Mouse (Mus musculus): ENCODE measurements at regions not wholly inside any gene's neighbourhood (a gene's known extent, or its start where the extent isn't known, plus 50 kb on each side); places are given as distances from the start of the nearest gene placed in this dataset.

DNA sequence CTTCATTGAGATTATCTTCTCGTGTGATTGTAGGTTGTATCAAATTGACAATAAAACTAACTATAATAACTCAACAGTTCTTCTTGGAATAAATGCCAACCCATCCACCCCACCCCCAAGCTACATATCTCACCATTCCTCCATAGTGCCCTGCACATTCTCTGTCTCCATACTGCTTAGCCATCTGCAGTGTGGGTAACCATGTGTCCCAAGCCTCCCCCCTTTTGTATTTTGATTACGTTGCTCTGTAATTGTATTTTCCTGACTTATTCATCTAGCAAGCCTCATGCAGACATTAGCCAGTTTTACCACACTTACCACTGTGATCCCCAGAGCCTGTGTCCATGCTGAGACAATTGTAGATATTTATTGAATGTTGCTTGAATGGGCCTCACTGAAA is 129.7 kb upstream of the Smarca2 start:
- Histone ChIP-seq H3K36me3 (ENCODE audit: insufficient read depth, low read length) (no peaks in the 10 kb centered on the region), H3K27me3 (ENCODE audit: insufficient read depth, low read length) (no peaks in the 10 kb centered on the region), H3K4me3 (ENCODE audit: low read length) (no peak overlapping the region), H3K27ac (ENCODE audit: low read length) (no peak overlapping the region), H3K4me1 (ENCODE audit: insufficient read depth, low read length) (no peaks in the 10 kb centered on the region), H3K9me3 (ENCODE audit: low read length) (no peaks in the 10 kb centered on the region), H3K4me2 (replicated peaks; ENCODE audit: low read depth, low read length) (no peak overlapping the region), H3K9ac (replicated peaks; ENCODE audit: low read length) (no peak overlapping the region)
- WGBS = 76% methylated on average over 2 of the region's 2 CpGs
- no peak for ATAC-seq (ENCODE audit: low FRiP score, low TSS enrichment)

DNA sequence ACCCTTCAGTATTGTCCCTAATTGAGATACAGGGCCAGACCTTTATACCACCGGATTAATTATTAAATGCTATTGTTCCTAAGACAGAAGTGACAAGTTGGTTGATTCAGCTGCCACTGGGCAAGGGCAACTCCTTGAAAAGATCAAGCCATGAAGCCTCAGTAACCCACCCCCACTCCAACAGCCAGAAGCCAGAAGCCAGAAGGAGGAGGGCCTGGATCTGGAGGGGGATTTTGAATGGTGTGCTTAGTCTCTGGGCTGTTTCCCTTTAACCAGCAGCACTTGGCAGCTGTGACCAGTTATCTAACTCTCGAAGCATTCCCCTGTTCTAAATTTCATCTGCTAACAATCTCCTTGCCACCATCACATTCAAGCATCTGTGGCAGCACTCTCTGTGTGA is 129.1 kb upstream of the Smarca2 start:
- WGBS = 73% methylated on average over 2 of the region's 2 CpGs
- Histone ChIP-seq H3K9ac (replicated peaks; ENCODE audit: low read length) (no peak overlapping the region), H3K4me3 (ENCODE audit: low read length) (no peak overlapping the region), H3K27me3 (ENCODE audit: insufficient read depth, low read length) (no peaks in the 10 kb centered on the region), H3K4me2 (replicated peaks; ENCODE audit: low read depth, low read length) (no peak overlapping the region), H3K4me1 (ENCODE audit: insufficient read depth, low read length) (no peaks in the 10 kb centered on the region), H3K27ac (ENCODE audit: low read length) (no peak overlapping the region), H3K9me3 (ENCODE audit: low read length) (no peaks in the 10 kb centered on the region), H3K36me3 (ENCODE audit: insufficient read depth, low read length) (no peaks in the 10 kb centered on the region)
- no peak for ATAC-seq (ENCODE audit: low FRiP score, low TSS enrichment)

DNA sequence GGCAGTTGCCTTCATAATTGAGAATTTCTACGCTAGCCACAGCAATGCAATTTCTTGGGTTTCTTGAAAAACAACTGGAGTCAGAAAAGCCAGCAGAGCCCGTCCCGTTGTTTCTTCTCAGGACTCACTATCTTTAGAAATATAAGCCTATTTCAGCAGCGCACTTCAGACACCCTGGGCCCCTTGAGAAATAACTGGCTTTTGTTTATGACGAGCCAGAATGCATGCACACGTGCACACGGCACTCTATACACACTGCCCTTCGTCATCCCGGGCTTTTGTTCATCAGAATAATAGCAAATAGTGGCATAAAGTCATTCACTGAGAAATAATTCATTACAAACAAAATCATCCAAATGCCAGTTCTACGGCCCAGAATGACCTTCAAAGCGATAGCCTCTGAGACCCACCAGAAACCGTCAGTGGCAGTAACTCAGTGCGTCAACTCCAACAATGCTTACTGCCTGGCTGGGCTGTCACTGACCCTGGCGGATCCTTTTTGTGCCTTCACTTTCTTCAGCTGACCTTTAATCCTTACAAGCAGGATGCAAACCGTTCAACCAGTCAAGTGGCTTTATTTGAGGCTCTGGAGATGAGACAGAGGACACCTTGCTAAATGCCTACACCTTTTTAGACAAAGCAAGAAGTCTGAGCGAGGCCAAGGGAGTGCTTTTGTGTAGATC is 126.7 kb upstream of the Smarca2 start:
- Histone ChIP-seq H3K9ac (replicated peaks; ENCODE audit: low read length) (no peak overlapping the region), H3K4me3 (ENCODE audit: low read length) (no peak overlapping the region), H3K36me3 (ENCODE audit: insufficient read depth, low read length) (no peaks in the 10 kb centered on the region), H3K9me3 (ENCODE audit: low read length) (no peaks in the 10 kb centered on the region), H3K27me3 (ENCODE audit: insufficient read depth, low read length) (no peaks in the 10 kb centered on the region), H3K4me1 (ENCODE audit: insufficient read depth, low read length) (no peaks in the 10 kb centered on the region), H3K27ac (ENCODE audit: low read length) (no peak overlapping the region), H3K4me2 (replicated peaks; ENCODE audit: low read depth, low read length) (no peak overlapping the region)
- WGBS = 47% methylated on average over 16 of the region's 16 CpGs
- no peak for ATAC-seq (ENCODE audit: low FRiP score, low TSS enrichment)

- Histone ChIP-seq H3K4me2 (replicated peaks; ENCODE audit: low read depth, low read length) (no peak overlapping the region), H3K27me3 (ENCODE audit: insufficient read depth, low read length) (no peaks in the 10 kb centered on the region), H3K27ac (ENCODE audit: low read length) (no peak overlapping the region), H3K9me3 (ENCODE audit: low read length) (no peaks in the 10 kb centered on the region), H3K4me3 (ENCODE audit: low read length) (no peak overlapping the region), H3K36me3 (ENCODE audit: insufficient read depth, low read length) (no peaks in the 10 kb centered on the region), H3K9ac (replicated peaks; ENCODE audit: low read length) (no peak overlapping the region), H3K4me1 (ENCODE audit: insufficient read depth, low read length) (no peaks in the 10 kb centered on the region)
- ATAC-seq (ENCODE audit: low FRiP score, low TSS enrichment) = no peak
- WGBS = 67% methylated on average over 3 of the region's 3 CpGs
Observed at GRCm38 (mm10) chr19:26484322-26484721, 120.5 kb upstream of the Smarca2 start.

DNA sequence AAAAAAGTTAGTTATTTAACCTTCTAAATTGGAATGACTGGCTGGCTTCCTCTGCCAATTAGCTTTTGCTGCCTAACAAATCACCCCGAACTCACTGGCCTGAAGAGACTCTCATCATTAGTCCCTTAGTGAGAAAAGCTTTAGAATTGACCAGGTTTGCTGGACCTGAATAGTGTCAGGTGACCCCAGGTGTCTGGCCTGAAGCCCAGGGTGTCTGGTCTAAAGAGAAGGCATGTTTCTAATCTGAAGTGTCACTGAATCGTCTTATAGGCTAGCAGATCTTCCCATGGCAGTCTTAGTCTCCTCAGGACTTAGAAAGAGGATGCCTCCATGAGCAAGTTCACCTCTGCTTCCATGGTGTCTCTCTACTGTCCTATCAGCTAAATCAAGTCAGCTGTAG is 112.0 kb upstream of the Smarca2 start:
- no peaks in the 10 kb centered on the region for H3K36me3 ChIP-seq (ENCODE audit: insufficient read depth, low read length)
- H3K4me1 ChIP-seq (ENCODE audit: insufficient read depth, low read length) = no peaks in the 10 kb centered on the region
- WGBS = 59% methylated on average over 2 of the region's 2 CpGs
- H3K4me3 ChIP-seq (ENCODE audit: low read length) = no peak overlapping the region
- H3K9me3 ChIP-seq (ENCODE audit: low read length) = no peaks in the 10 kb centered on the region
- no peaks in the 10 kb centered on the region for H3K27me3 ChIP-seq (ENCODE audit: insufficient read depth, low read length)
- H3K9ac ChIP-seq (replicated peaks; ENCODE audit: low read length) = no peak overlapping the region
- no peak for ATAC-seq (ENCODE audit: low FRiP score, low TSS enrichment)
- H3K27ac ChIP-seq (ENCODE audit: low read length) = no peak overlapping the region
- no peak overlapping the region for H3K4me2 ChIP-seq (replicated peaks; ENCODE audit: low read depth, low read length)

- Histone ChIP-seq H3K27me3 (ENCODE audit: insufficient read depth, low read length) (no peaks in the 10 kb centered on the region), H3K4me3 (ENCODE audit: low read length) (no peak overlapping the region), H3K27ac (ENCODE audit: low read length) (no peak overlapping the region), H3K9ac (replicated peaks; ENCODE audit: low read length) (no peak overlapping the region), H3K4me1 (ENCODE audit: insufficient read depth, low read length) (no peaks in the 10 kb centered on the region), H3K36me3 (ENCODE audit: insufficient read depth, low read length) (no peaks in the 10 kb centered on the region), H3K9me3 (ENCODE audit: low read length) (peaks cover 5% of the 10 kb centered on the region; the same call in 1 of the 2 replicates), H3K4me2 (replicated peaks; ENCODE audit: low read depth, low read length) (no peak overlapping the region)
- no peak for ATAC-seq (ENCODE audit: low FRiP score, low TSS enrichment)
Observed at GRCm38 (mm10) chr19:26501064-26501463, 103.8 kb upstream of the Smarca2 start.

- 72% methylated on average over 2 of the region's 2 CpGs for WGBS
- H3K36me3 ChIP-seq (ENCODE audit: insufficient read depth, low read length) = no peaks in the 10 kb centered on the region
- no peaks in the 10 kb centered on the region for H3K4me1 ChIP-seq (ENCODE audit: insufficient read depth, low read length)
- H3K4me3 ChIP-seq (ENCODE audit: low read length) = no peak overlapping the region
- H3K9ac ChIP-seq (replicated peaks; ENCODE audit: low read length) = no peak overlapping the region
- no peaks in the 10 kb centered on the region for H3K27me3 ChIP-seq (ENCODE audit: insufficient read depth, low read length)
- no peak overlapping the region for H3K4me2 ChIP-seq (replicated peaks; ENCODE audit: low read depth, low read length)
- peaks cover 5% of the 10 kb centered on the region; the same call in 1 of the 2 replicates for H3K9me3 ChIP-seq (ENCODE audit: low read length)
- ATAC-seq (ENCODE audit: low FRiP score, low TSS enrichment) = no peak
- no peak overlapping the region for H3K27ac ChIP-seq (ENCODE audit: low read length)
Observed at GRCm38 (mm10) chr19:26504027-26504426, 100.8 kb upstream of the Smarca2 start.

GRCm38 (mm10) chr19:26506802-26507201 is 98.0 kb upstream of the Smarca2 start:
- 56% methylated on average over 1 of the region's 1 CpGs for WGBS
- H3K4me1 ChIP-seq (ENCODE audit: insufficient read depth, low read length) = no peaks in the 10 kb centered on the region
- no peak for ATAC-seq (ENCODE audit: low FRiP score, low TSS enrichment)

DNA sequence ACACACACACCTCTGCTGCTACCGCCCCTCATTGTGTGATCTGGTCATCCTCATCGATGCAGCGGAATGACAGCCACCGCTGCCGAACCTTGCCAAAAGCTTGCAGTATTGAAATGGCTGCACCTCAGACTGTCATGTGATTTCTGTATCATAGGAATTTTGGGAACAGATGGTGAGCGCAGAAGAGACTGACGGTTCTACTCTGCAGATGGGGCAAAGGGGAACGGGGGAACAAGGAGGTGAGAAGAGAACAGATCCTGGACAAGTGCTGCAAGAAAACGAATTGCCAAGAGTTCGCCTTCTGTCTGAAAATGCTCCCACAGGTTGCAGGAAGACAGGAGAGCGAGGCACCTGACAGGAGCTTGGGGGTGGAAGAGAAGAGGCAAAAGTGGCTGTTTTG is 96.9 kb upstream of the Smarca2 start:
- ATAC-seq (ENCODE audit: low FRiP score, low TSS enrichment) = no peak
- H3K9ac ChIP-seq (replicated peaks; ENCODE audit: low read length) = no peak overlapping the region
- no peak overlapping the region for H3K27ac ChIP-seq (ENCODE audit: low read length)
- H3K4me3 ChIP-seq (ENCODE audit: low read length) = no peak overlapping the region
- H3K27me3 ChIP-seq (ENCODE audit: insufficient read depth, low read length) = no peaks in the 10 kb centered on the region
- peaks cover 5% of the 10 kb centered on the region; the same call in 1 of the 2 replicates for H3K9me3 ChIP-seq (ENCODE audit: low read length)
- no peaks in the 10 kb centered on the region for H3K36me3 ChIP-seq (ENCODE audit: insufficient read depth, low read length)
- H3K4me2 ChIP-seq (replicated peaks; ENCODE audit: low read depth, low read length) = no peak overlapping the region
- 78% methylated on average over 11 of the region's 11 CpGs for WGBS
- no peaks in the 10 kb centered on the region for H3K4me1 ChIP-seq (ENCODE audit: insufficient read depth, low read length)

More at GRCm38 (mm10) chr19:26506802-26507201, 98.0 kb upstream of the Smarca2 start:
- Histone ChIP-seq H3K4me3 (ENCODE audit: low read length) (no peak overlapping the region), H3K9me3 (ENCODE audit: low read length) (peaks cover 5% of the 10 kb centered on the region; the same call in 1 of the 2 replicates), H3K27me3 (ENCODE audit: insufficient read depth, low read length) (no peaks in the 10 kb centered on the region), H3K27ac (ENCODE audit: low read length) (no peak overlapping the region), H3K4me2 (replicated peaks; ENCODE audit: low read depth, low read length) (no peak overlapping the region), H3K9ac (replicated peaks; ENCODE audit: low read length) (no peak overlapping the region), H3K36me3 (ENCODE audit: insufficient read depth, low read length) (no peaks in the 10 kb centered on the region)

DNA sequence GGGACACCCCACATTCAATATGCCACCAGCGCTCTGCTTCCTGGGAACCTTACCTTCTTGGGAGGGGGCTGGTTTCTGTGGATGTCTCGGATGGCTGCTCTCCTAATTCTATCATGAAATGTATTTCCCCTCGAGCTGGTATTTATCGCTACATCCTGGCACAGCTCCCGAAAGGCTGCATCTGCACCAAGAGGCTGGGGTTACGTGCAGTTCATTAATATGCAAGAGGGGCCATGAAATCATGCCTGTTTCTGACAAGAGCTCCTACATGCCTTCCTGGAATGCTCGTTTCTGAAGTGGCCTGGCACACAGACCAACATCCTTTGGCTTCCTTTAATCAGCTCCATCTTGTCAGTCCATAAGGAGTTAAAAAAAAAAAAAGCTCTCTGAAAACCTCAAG is 96.2 kb upstream of the Smarca2 start:
- Histone ChIP-seq H3K36me3 (ENCODE audit: insufficient read depth, low read length) (no peaks in the 10 kb centered on the region), H3K4me3 (ENCODE audit: low read length) (no peak overlapping the region), H3K9ac (replicated peaks; ENCODE audit: low read length) (no peak overlapping the region), H3K4me2 (replicated peaks; ENCODE audit: low read depth, low read length) (no peak overlapping the region), H3K27ac (ENCODE audit: low read length) (no peak overlapping the region), H3K4me1 (ENCODE audit: insufficient read depth, low read length) (no peaks in the 10 kb centered on the region), H3K27me3 (ENCODE audit: insufficient read depth, low read length) (no peaks in the 10 kb centered on the region), H3K9me3 (ENCODE audit: low read length) (peaks cover 5% of the 10 kb centered on the region; the same call in 1 of the 2 replicates)
- 0 out of 2 replicates have a peak, but pooled peaks have one; percentile 19 for ATAC-seq (ENCODE audit: low FRiP score, low TSS enrichment)
- 44% methylated on average over 7 of the region's 7 CpGs for WGBS
